Mouse (Mus musculus) spleen, adult 2 months (tissue): Measurements from ENCODE around the gene Pigw.

ENCODE experiments used
- CTCF ChIP-seq: fragments of 200-500 bp; IDR thresholded peaks from 2 replicates; pipeline ENCODE4 v1.5.1; 2011; ENCODE audit warnings: mild to moderate bottlenecking, inconsistent platforms; ENCODE audit not compliant: insufficient read depth, insufficient read length, insufficient replicate concordance; ENCODE audit errors: extremely low read depth
- POLR2A ChIP-seq: fragments of 200-500 bp; IDR thresholded peaks from 2 replicates; pipeline ENCODE4 v1.6.1; 2011; ENCODE audit warnings: low read depth, low read length, inconsistent platforms

- TF ChIP-seq POLR2A (no peak), CTCF (no peak)
Measured at GRCm38 (mm10) chr11:84847475-84848090, 32.5 kb downstream of the Pigw start.
